Comparison of ENCODE assay signal across 8 mouse cellular contexts in the genomic region with DNA sequence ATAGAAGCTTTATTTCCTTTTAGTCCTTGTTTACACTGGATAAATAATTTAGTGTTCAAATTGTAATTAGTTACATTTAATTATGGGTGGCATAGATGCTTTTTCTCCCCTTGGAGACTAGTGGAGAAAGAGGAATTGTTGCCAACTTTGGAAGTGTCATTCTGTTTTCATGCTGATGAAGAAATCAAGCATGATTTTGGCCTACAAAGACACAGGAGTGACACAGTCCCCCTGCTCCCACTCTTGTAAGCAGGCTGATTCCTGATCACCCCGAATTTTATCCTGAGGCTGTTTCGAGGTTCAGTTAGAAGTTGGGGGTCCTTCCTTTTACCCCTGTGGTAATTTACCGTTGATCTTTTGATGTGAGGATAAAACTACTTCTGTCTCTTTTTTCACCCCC. TPM values are rescaled to one million over a fixed set of nuclear protein-coding genes. Genes with fewer than 3 reads are reported as not detected.
A peak's percentile ranks its signal among the peaks of the same experiment; 100 is the strongest.
DNase-seq lines count a peak whose midpoint lies in the region; ATAC-seq and TF ChIP-seq lines count a peak whose summit lies in the region.

No protein-coding gene starts in this region.

- H3K36me3 ChIP-seq in liver, adult 2 months (ENCODE audit: control insufficient read depth, insufficient read depth, low read length): no peaks in the 10 kb centered on the region
- H3K36me3 ChIP-seq in limb, embryonic 11.5 days (ENCODE audit: control insufficient read depth, insufficient read depth, low read length): no peaks in the 10 kb centered on the region
- H3K36me3 ChIP-seq in neural tube, embryonic 15.5 days: no peaks in the 10 kb centered on the region

- H3K27ac ChIP-seq in liver, adult 2 months (replicated peaks; ENCODE audit: insufficient read depth, low read depth, low read length): no peak overlapping the region
- H3K27ac ChIP-seq in embryonic fibroblast, embryonic 13.5 days (ENCODE audit: insufficient read depth, low read length): no peak overlapping the region
- H3K27ac ChIP-seq in limb, embryonic 11.5 days (replicated peaks; ENCODE audit: low read depth, low read length): no peak overlapping the region
- no peak overlapping the region for H3K27ac ChIP-seq in neural tube, embryonic 15.5 days (replicated peaks)

- no peaks in the 10 kb centered on the region for H3K9me3 ChIP-seq in limb, embryonic 11.5 days (ENCODE audit: control insufficient read depth, low read length)
- H3K9me3 ChIP-seq in neural tube, embryonic 15.5 days (replicated peaks): no peaks in the 10 kb centered on the region

- H3K27me3 ChIP-seq in liver, adult 2 months (ENCODE audit: control insufficient read depth, insufficient read depth, low read length): no peaks in the 10 kb centered on the region
- no peaks in the 10 kb centered on the region for H3K27me3 ChIP-seq in limb, embryonic 11.5 days (ENCODE audit: control insufficient read depth, insufficient read depth, low read length)
- no peaks in the 10 kb centered on the region for H3K27me3 ChIP-seq in neural tube, embryonic 15.5 days (replicated peaks)

- 63% methylated on average over 3 of the region's 3 CpGs for WGBS in liver, adult 2 months
- WGBS in limb, embryonic 11.5 days: 48% methylated on average over 3 of the region's 3 CpGs
- WGBS in neural tube, embryonic 15.5 days: 31% methylated on average over 3 of the region's 3 CpGs

- TF ChIP-seq POLR2A in liver, adult 2 months (IDR thresholded peaks at IDR 0.05; ENCODE audit: extremely low read depth, insufficient read depth, low read length): no peak
- no peak for TF ChIP-seq POLR2A in embryonic fibroblast, embryonic 13.5 days (IDR thresholded peaks at IDR 0.05; ENCODE audit: low read depth, low read length)

- H3K9ac ChIP-seq in liver, adult 2 months (ENCODE audit: low read depth, low read length): no peak overlapping the region
- no peak overlapping the region for H3K9ac ChIP-seq in limb, embryonic 11.5 days (ENCODE audit: low read length)
- H3K9ac ChIP-seq in neural tube, embryonic 15.5 days (replicated peaks): peak overlapping the region; percentile 91; the same call in 1 of the 2 replicates

- no peaks in the 10 kb centered on the region; the same call in 1 of the 2 replicates for H3K4me1 ChIP-seq in liver, adult 2 months (ENCODE audit: control insufficient read depth, insufficient read depth, low read length)
- H3K4me1 ChIP-seq in embryonic fibroblast, embryonic 13.5 days (ENCODE audit: control insufficient read depth, insufficient read depth, low read length): peaks cover 4% of the 10 kb centered on the region
- peaks cover 24% of the 10 kb centered on the region for H3K4me1 ChIP-seq in limb, embryonic 11.5 days (ENCODE audit: control insufficient read depth, insufficient read depth, low read length)
- peaks cover 52% of the 10 kb centered on the region for H3K4me1 ChIP-seq in neural tube, embryonic 15.5 days

- DNase-seq in liver, adult 2 months (ENCODE audit: extremely low read depth, low read depth, low spot score): peak; percentile 29
- no peak for DNase-seq in liver
- DNase-seq in limb, embryonic 11.5 days (ENCODE audit: low spot score): no peak
- no peak for DNase-seq in testis, postnatal 14 days (ENCODE audit: low spot score)
- DNase-seq in urinary bladder, postnatal 36 days (ENCODE audit: low spot score in 2 of 2): no peak
- no peak for DNase-seq in MN1 (ENCODE audit: low spot score)

- H3K79me2 ChIP-seq in liver, adult 2 months (ENCODE audit: control insufficient read depth, insufficient read depth, low read length): peaks cover 22% of the 10 kb centered on the region; the same call in 1 of the 2 replicates

- ATAC-seq in limb, embryonic 11.5 days (ENCODE audit: insufficient number of reproducible peaks, low FRiP score, low TSS enrichment, low read depth): no peak
- no peak for ATAC-seq in neural tube, embryonic 15.5 days (ENCODE audit: low FRiP score)

- TF ChIP-seq CTCF in liver, adult 2 months (IDR thresholded peaks at IDR 0.05; ENCODE audit: low read depth, low read length): no peak
- TF ChIP-seq CTCF in embryonic fibroblast, embryonic 13.5 days (IDR thresholded peaks at IDR 0.05; ENCODE audit: borderline replicate concordance, insufficient read depth, low read length): no peak

- peak overlapping the region; percentile 80 for H3K4me2 ChIP-seq in limb, embryonic 11.5 days (ENCODE audit: low read depth, severe bottlenecking)
- peak overlapping the region; percentile 67 for H3K4me2 ChIP-seq in neural tube, embryonic 15.5 days

- H3K4me3 ChIP-seq in liver, adult 2 months (ENCODE audit: insufficient read depth, low read depth, low read length): no peak overlapping the region
- peak overlapping the region; percentile 73 for H3K4me3 ChIP-seq in embryonic fibroblast, embryonic 13.5 days (ENCODE audit: insufficient read depth, low read length)
- peak overlapping the region; percentile 79 for H3K4me3 ChIP-seq in limb, embryonic 11.5 days (ENCODE audit: low read depth, low read length)
- peak overlapping the region; percentile 84 for H3K4me3 ChIP-seq in neural tube, embryonic 15.5 days (replicated peaks)

RNA-seq across cellular contexts. Expression of a gene that starts 1.7 kb away (rescaled TPM):
- 5.0 and 6.6 TPM in 2 replicates for total RNA-seq in liver, adult 2 months (2014; rRNA removed)
- polyA plus RNA-seq in liver, adult 2 months (2012; rRNA removed): 3.2 and 4.2 TPM in 2 replicates
- polyA plus RNA-seq in embryonic fibroblast, embryonic 13.5 days (2011; ENCODE audit: insufficient read length, low read depth, missing spikeins): 50.3 and 57.8 TPM in 2 replicates
- 15.1 and 16.5 TPM in 2 replicates for polyA plus RNA-seq in limb, embryonic 11.5 days (2014; fragmentation: Nextera tagmentation; extraction: Ambion mirVana)
- polyA plus RNA-seq in neural tube, embryonic 15.5 days (2015; fragmentation: Nextera tagmentation; extraction: Ambion mirVana): 11.5 and 12.3 TPM in 2 replicates
